Comparison of ENCODE assay signal across 28 mouse cellular contexts in genomic region chr6:71710323-71710722, GRCm38 (mm10). TPM values are rescaled to one million over a fixed set of nuclear protein-coding genes. Genes with fewer than 3 reads are reported as not detected.
A peak's percentile ranks its signal among the peaks of the same experiment; 100 is the strongest.
DNase-seq lines count a peak whose midpoint lies in the region; ATAC-seq and TF ChIP-seq lines count a peak whose summit lies in the region.
"Had no signal": no experiment of that assay in that cellular context is flagged by ENCODE, and none has a peak within 500 bp of the region (broad histone marks: within the 10 kb centered on the region; RNA-seq: fewer than 3 reads in every experiment).

No protein-coding gene starts in this region.

- H3K9me3 ChIP-seq in heart, postnatal 0 days (replicated peaks; ENCODE audit: control insufficient read depth, low read length): no peaks in the 10 kb centered on the region
- no peaks in the 10 kb centered on the region for H3K9me3 ChIP-seq in kidney, postnatal 0 days (replicated peaks; ENCODE audit: low read length)
- H3K9me3 ChIP-seq in kidney, embryonic 16.5 days (ENCODE audit: low read length): 0 out of 2 replicates have a peak, but pooled peaks cover 3% of the 10 kb centered on the region
- no peaks in the 10 kb centered on the region for H3K9me3 ChIP-seq in midbrain, embryonic 13.5 days
- no peaks in the 10 kb centered on the region for H3K9me3 ChIP-seq in midbrain, embryonic 11.5 days (ENCODE audit: control insufficient read depth, low read length)
- H3K9me3 ChIP-seq: forebrain, embryonic 10.5 days; heart, embryonic 10.5 days; limb, embryonic 12.5 days; neural tube, embryonic 12.5 days; stomach, embryonic 15.5 days had no signal

- WGBS in heart, postnatal 0 days: 68% methylated on average over 3 of the region's 3 CpGs
- WGBS in kidney, postnatal 0 days: 42% methylated on average over 3 of the region's 3 CpGs
- WGBS in kidney, embryonic 16.5 days: 77% methylated on average over 3 of the region's 3 CpGs
- WGBS in midbrain, embryonic 13.5 days: 88% methylated on average over 3 of the region's 3 CpGs
- 91% methylated on average over 3 of the region's 3 CpGs for WGBS in midbrain, embryonic 11.5 days

- no peak for TF ChIP-seq CTCF in heart, postnatal 0 days (IDR thresholded peaks at IDR 0.05; ENCODE audit: low read depth)
- TF ChIP-seq CTCF in kidney, postnatal 0 days (IDR thresholded peaks at IDR 0.05; ENCODE audit: low read depth): no peak

- no peak overlapping the region for H3K9ac ChIP-seq in heart, postnatal 0 days (replicated peaks; ENCODE audit: low read depth, low read length)
- no peak overlapping the region for H3K9ac ChIP-seq in kidney, postnatal 0 days (ENCODE audit: low read depth, low read length)
- no peak overlapping the region for H3K9ac ChIP-seq in kidney, embryonic 16.5 days (replicated peaks; ENCODE audit: low read length)
- no peak overlapping the region for H3K9ac ChIP-seq in midbrain, embryonic 13.5 days (replicated peaks)
- no peak overlapping the region for H3K9ac ChIP-seq in midbrain, embryonic 11.5 days (ENCODE audit: low read length)
- H3K9ac ChIP-seq: limb, embryonic 12.5 days; liver, postnatal 0 days; neural tube, embryonic 12.5 days; stomach, embryonic 15.5 days had no signal

- no peak overlapping the region for H3K4me2 ChIP-seq in heart, postnatal 0 days (ENCODE audit: low read depth, low read length)
- no peak overlapping the region for H3K4me2 ChIP-seq in kidney, postnatal 0 days (ENCODE audit: low read length)
- H3K4me2 ChIP-seq in kidney, embryonic 16.5 days (replicated peaks; ENCODE audit: low read depth, low read length): no peak overlapping the region
- H3K4me2 ChIP-seq in midbrain, embryonic 13.5 days (replicated peaks): 0 out of 2 replicates have a peak overlapping the region, but pooled peaks have one; percentile 5
- H3K4me2 ChIP-seq in midbrain, embryonic 11.5 days: no peak overlapping the region
- H3K4me2 ChIP-seq: limb, embryonic 12.5 days; liver, embryonic 11.5 days; stomach, embryonic 15.5 days had no signal

- H3K27ac ChIP-seq in heart, postnatal 0 days (ENCODE audit: low read depth): no peak overlapping the region
- H3K27ac ChIP-seq in kidney, postnatal 0 days: no peak overlapping the region
- no peak overlapping the region for H3K27ac ChIP-seq in kidney, embryonic 16.5 days (ENCODE audit: low read length)
- no peak overlapping the region for H3K27ac ChIP-seq in midbrain, embryonic 13.5 days
- H3K27ac ChIP-seq in midbrain, embryonic 11.5 days (ENCODE audit: low read depth, low read length): no peak overlapping the region
- H3K27ac ChIP-seq: forebrain, embryonic 10.5 days; heart, embryonic 10.5 days; layer of hippocampus, adult 2 months; limb, embryonic 12.5 days; neural tube, embryonic 12.5 days; stomach, embryonic 15.5 days had no signal

- intact Hi-C loops in heart, postnatal 14 days (cut with DNase I): no loop called here

- H3K36me3 ChIP-seq in heart, postnatal 0 days (replicated peaks; ENCODE audit: control insufficient read depth, insufficient read depth, low read length): no peaks in the 10 kb centered on the region
- no peaks in the 10 kb centered on the region for H3K36me3 ChIP-seq in kidney, postnatal 0 days (ENCODE audit: insufficient read depth, low read length)
- H3K36me3 ChIP-seq in kidney, embryonic 16.5 days (ENCODE audit: insufficient read depth, low read length): no peaks in the 10 kb centered on the region
- peaks cover 5% of the 10 kb centered on the region; the same call in 1 of the 2 replicates for H3K36me3 ChIP-seq in midbrain, embryonic 13.5 days
- no peaks in the 10 kb centered on the region for H3K36me3 ChIP-seq in midbrain, embryonic 11.5 days (ENCODE audit: control insufficient read depth, insufficient read depth, low read length)
- H3K36me3 ChIP-seq: limb, embryonic 12.5 days; neural tube, embryonic 12.5 days; stomach, embryonic 15.5 days had no signal

- DNase-seq in heart, postnatal 0 days (ENCODE audit: low spot score): no peak
- no peak for DNase-seq in heart, postnatal 14 days
- DNase-seq in kidney, postnatal 0 days (ENCODE audit: low spot score): peak; percentile 62
- no peak for DNase-seq in midbrain, embryonic 11.5 days (ENCODE audit: low spot score, missing footprints)
- peak; percentile 16 for DNase-seq in lung, postnatal 36 days
- no peak for DNase-seq in adrenal gland, adult (ENCODE audit: inconsistent age in 2 of 2, low spot score in 1 of 2)
- DNase-seq: adrenal gland, postnatal 10 days; cerebellum, adult 18-20 months; cerebellum, postnatal 14 days; gastrocnemius, postnatal 10 days; kidney, postnatal 14 days; layer of hippocampus, postnatal 36 days; liver, postnatal 0 days; right cerebral cortex, adult 18-20 months; right cerebral cortex, postnatal 4 days had no signal

- ATAC-seq in heart, postnatal 0 days (ENCODE audit: insufficient read depth, low read depth): no peak
- no peak for ATAC-seq in kidney, postnatal 0 days (replicated peaks; ENCODE audit: low FRiP score, low read depth)
- no peak for ATAC-seq in kidney, embryonic 16.5 days (ENCODE audit: low FRiP score, low TSS enrichment)
- no peak for ATAC-seq in midbrain, embryonic 13.5 days
- no peak for ATAC-seq in midbrain, embryonic 11.5 days (ENCODE audit: low FRiP score)
- ATAC-seq: activated CD4-positive, CD25-positive, alpha-beta regulatory T cell, adult 4 months; forebrain, embryonic 16.5 days; intestine, postnatal 0 days; liver, postnatal 0 days had no signal

- TF ChIP-seq EP300 in heart, postnatal 0 days (IDR thresholded peaks at IDR 0.05; ENCODE audit: low read depth): peak; percentile 45; the same call in 1 of the 2 replicates

- H3K4me1 ChIP-seq in heart, postnatal 0 days (ENCODE audit: control insufficient read depth, insufficient read depth): peaks cover 12% of the 10 kb centered on the region
- H3K4me1 ChIP-seq in kidney, postnatal 0 days (replicated peaks; ENCODE audit: insufficient read depth, low read length): 0 out of 2 replicates have a peak, but pooled peaks cover 6% of the 10 kb centered on the region
- peaks cover 16% of the 10 kb centered on the region for H3K4me1 ChIP-seq in kidney, embryonic 16.5 days (ENCODE audit: insufficient read depth, low read length)
- peaks cover 31% of the 10 kb centered on the region for H3K4me1 ChIP-seq in midbrain, embryonic 13.5 days (replicated peaks)
- peaks cover 10% of the 10 kb centered on the region for H3K4me1 ChIP-seq in midbrain, embryonic 11.5 days (ENCODE audit: control insufficient read depth, insufficient read depth, low read length)

- H3K4me3 ChIP-seq in heart, postnatal 0 days (ENCODE audit: low read depth, low read length): no peak overlapping the region
- H3K4me3 ChIP-seq in kidney, postnatal 0 days (replicated peaks; ENCODE audit: low read depth, low read length): no peak overlapping the region
- no peak overlapping the region for H3K4me3 ChIP-seq in kidney, embryonic 16.5 days (ENCODE audit: low read length)
- H3K4me3 ChIP-seq in midbrain, embryonic 13.5 days (replicated peaks): no peak overlapping the region
- H3K4me3 ChIP-seq in midbrain, embryonic 11.5 days (ENCODE audit: low read depth, low read length): no peak overlapping the region
- H3K4me3 ChIP-seq: forebrain, embryonic 10.5 days; heart, embryonic 10.5 days; layer of hippocampus, adult 2 months; limb, embryonic 12.5 days; megakaryocyte, embryonic 14.5 days; neural tube, embryonic 12.5 days; stomach, embryonic 15.5 days had no signal

- no peaks in the 10 kb centered on the region for H3K27me3 ChIP-seq in heart, postnatal 0 days (ENCODE audit: control insufficient read depth, insufficient read depth, low read length)
- H3K27me3 ChIP-seq in kidney, postnatal 0 days (ENCODE audit: insufficient read depth, low read length): no peaks in the 10 kb centered on the region
- H3K27me3 ChIP-seq in kidney, embryonic 16.5 days (ENCODE audit: insufficient read depth, low read length): peaks cover 21% of the 10 kb centered on the region; the same call in 1 of the 2 replicates
- H3K27me3 ChIP-seq in midbrain, embryonic 13.5 days: no peaks in the 10 kb centered on the region
- no peaks in the 10 kb centered on the region for H3K27me3 ChIP-seq in midbrain, embryonic 11.5 days (ENCODE audit: control insufficient read depth, insufficient read depth, low read length)
- H3K27me3 ChIP-seq: neural tube, embryonic 12.5 days had no signal

RNA-seq across cellular contexts. Expression of gene Reep1, which starts 3.0 kb away (rescaled TPM):
- 16.8 and 32.1 TPM in 2 replicates for total RNA-seq in heart, postnatal 0 days (2014; rRNA removed; ENCODE audit: low replicate concordance)
- polyA plus RNA-seq in heart, postnatal 0 days (2015; fragmentation: Nextera tagmentation; extraction: Ambion mirVana): 11.4 and 12.2 TPM in 2 replicates
- 10 to 100 TPM; 17.3 to 18.4 TPM for total RNA-seq in heart, postnatal 14 days (2021)
- 5.3 and 5.7 TPM in 2 replicates for polyA plus RNA-seq in kidney, postnatal 0 days (2015; fragmentation: Nextera tagmentation; extraction: Ambion mirVana)
- 14.1 and 14.6 TPM in 2 replicates for polyA plus RNA-seq in kidney, embryonic 16.5 days (2015; fragmentation: Nextera tagmentation; extraction: Ambion mirVana)
- polyA plus RNA-seq in midbrain, embryonic 13.5 days (2015; fragmentation: Nextera tagmentation; extraction: Ambion mirVana): 197 and 202 TPM in 2 replicates
- polyA plus RNA-seq in midbrain, embryonic 11.5 days (2014; fragmentation: Nextera tagmentation; extraction: Ambion mirVana): 72.1 TPM in 2 replicates

Comparison
In these comparisons a context has a peak if more than half of its experiments do, and no peak if none do; other contexts are left out.
1. DNase-seq: peak in kidney, postnatal 0 days (single experiment) and lung, postnatal 36 days (single experiment); none in heart, postnatal 0 days (single experiment), heart, postnatal 14 days (0 of 2), midbrain, embryonic 11.5 days (single experiment) and adrenal gland, adult (0 of 2).